In genomic region chr4:32571441-32571840, GRCm38 (mm10) we compare ENCODE assay signal across 12 mouse cellular contexts. TPM values are rescaled to one million over a fixed set of nuclear protein-coding genes. Genes with fewer than 3 reads are reported as not detected.
DNase-seq lines count a peak whose midpoint lies in the region; ATAC-seq and TF ChIP-seq lines count a peak whose summit lies in the region.
"Had no signal": no experiment of that assay in that cellular context is flagged by ENCODE, and none has a peak within 500 bp of the region (broad histone marks: within the 10 kb centered on the region; RNA-seq: fewer than 3 reads in every experiment).

No protein-coding gene starts in this region.

- no peak overlapping the region for H3K4me2 ChIP-seq in hindbrain, embryonic 13.5 days
- no peak overlapping the region for H3K4me2 ChIP-seq in hindbrain, postnatal 0 days (ENCODE audit: low read depth, low read length)
- H3K4me2 ChIP-seq in intestine, embryonic 16.5 days (ENCODE audit: low read depth, low read length) = no peak overlapping the region
- no peak overlapping the region for H3K4me2 ChIP-seq in midbrain, embryonic 16.5 days (ENCODE audit: low read length)

- DNase-seq in hindbrain, postnatal 0 days (ENCODE audit: low spot score) = no peak
- DNase-seq in MN1 (ENCODE audit: low spot score) = peak; percentile 20
- no peak for DNase-seq in kidney, postnatal 25 days
- no peak for DNase-seq in cerebellum, adult 9-11 months

- peak overlapping the region; percentile 53 for H3K27ac ChIP-seq in hindbrain, embryonic 13.5 days
- H3K27ac ChIP-seq in hindbrain, postnatal 0 days = no peak overlapping the region
- no peak overlapping the region for H3K27ac ChIP-seq in intestine, embryonic 16.5 days (ENCODE audit: low read length)
- H3K27ac ChIP-seq in midbrain, embryonic 16.5 days (ENCODE audit: low read length) = peak overlapping the region; percentile 75; the same call in 1 of the 2 replicates

- H3K27me3 ChIP-seq in hindbrain, embryonic 13.5 days = no peaks in the 10 kb centered on the region
- no peaks in the 10 kb centered on the region for H3K27me3 ChIP-seq in hindbrain, postnatal 0 days (ENCODE audit: insufficient read depth, low read length)
- H3K27me3 ChIP-seq in intestine, embryonic 16.5 days (replicated peaks; ENCODE audit: control insufficient read depth, insufficient read depth, low read length) = no peaks in the 10 kb centered on the region
- H3K27me3 ChIP-seq in midbrain, embryonic 16.5 days (ENCODE audit: control insufficient read depth, insufficient read depth, low read depth, low read length) = no peaks in the 10 kb centered on the region
- H3K27me3 ChIP-seq: CH12.LX had no signal

- no peak for ATAC-seq in hindbrain, embryonic 13.5 days (ENCODE audit: low FRiP score)
- ATAC-seq in hindbrain, postnatal 0 days = no peak
- ATAC-seq in intestine, embryonic 16.5 days = peak; percentile 48; the same call in 1 of the 2 replicates
- ATAC-seq in midbrain, embryonic 16.5 days = no peak
- no peak for ATAC-seq in cerebellum, adult (ENCODE audit: insufficient number of reproducible peaks, low FRiP score, low TSS enrichment)

- H3K36me3 ChIP-seq in hindbrain, embryonic 13.5 days = peaks cover 12% of the 10 kb centered on the region
- peaks cover 6% of the 10 kb centered on the region; the same call in 1 of the 2 replicates for H3K36me3 ChIP-seq in hindbrain, postnatal 0 days (ENCODE audit: insufficient read depth, low read length)
- H3K36me3 ChIP-seq in intestine, embryonic 16.5 days (ENCODE audit: control insufficient read depth, insufficient read depth, low read length) = no peaks in the 10 kb centered on the region
- H3K36me3 ChIP-seq in midbrain, embryonic 16.5 days (ENCODE audit: control insufficient read depth, insufficient read depth, low read length) = peaks cover 3% of the 10 kb centered on the region; the same call in 1 of the 2 replicates

- WGBS in hindbrain, embryonic 13.5 days = 72% methylated on average over 3 of the region's 3 CpGs
- 58% methylated on average over 3 of the region's 3 CpGs for WGBS in hindbrain, postnatal 0 days
- 58% methylated on average over 3 of the region's 3 CpGs for WGBS in intestine, embryonic 16.5 days
- 69% methylated on average over 3 of the region's 3 CpGs for WGBS in midbrain, embryonic 16.5 days

- 0 out of 2 replicates have a peak overlapping the region, but pooled peaks have one; percentile 15 for H3K9ac ChIP-seq in hindbrain, embryonic 13.5 days
- H3K9ac ChIP-seq in hindbrain, postnatal 0 days (replicated peaks; ENCODE audit: low read length) = no peak overlapping the region
- no peak overlapping the region for H3K9ac ChIP-seq in intestine, embryonic 16.5 days (ENCODE audit: low read depth, low read length)
- 0 out of 2 replicates have a peak overlapping the region, but pooled peaks have one; percentile 1 for H3K9ac ChIP-seq in midbrain, embryonic 16.5 days (ENCODE audit: low read depth, low read length)

- TF ChIP-seq CTCF in hindbrain, postnatal 0 days (IDR thresholded peaks at IDR 0.05; ENCODE audit: low read depth) = no peak

- H3K9me3 ChIP-seq in hindbrain, embryonic 13.5 days = no peaks in the 10 kb centered on the region
- no peaks in the 10 kb centered on the region for H3K9me3 ChIP-seq in hindbrain, postnatal 0 days (ENCODE audit: low read length)
- no peaks in the 10 kb centered on the region for H3K9me3 ChIP-seq in intestine, embryonic 16.5 days (ENCODE audit: control insufficient read depth, low read length)
- H3K9me3 ChIP-seq in midbrain, embryonic 16.5 days (replicated peaks; ENCODE audit: control insufficient read depth, low read length, poor library complexity, severe bottlenecking) = no peaks in the 10 kb centered on the region
- H3K9me3 ChIP-seq: limb, embryonic 10.5 days had no signal

- no peak overlapping the region for H3K4me3 ChIP-seq in hindbrain, embryonic 13.5 days
- H3K4me3 ChIP-seq in hindbrain, postnatal 0 days (ENCODE audit: low read length) = no peak overlapping the region
- H3K4me3 ChIP-seq in intestine, embryonic 16.5 days (ENCODE audit: low read length) = no peak overlapping the region
- no peak overlapping the region for H3K4me3 ChIP-seq in midbrain, embryonic 16.5 days (ENCODE audit: low read depth, low read length)
- H3K4me3 ChIP-seq: limb, embryonic 10.5 days had no signal

- peaks cover 32% of the 10 kb centered on the region for H3K4me1 ChIP-seq in hindbrain, embryonic 13.5 days (replicated peaks)
- peaks cover 12% of the 10 kb centered on the region; the same call in 1 of the 2 replicates for H3K4me1 ChIP-seq in hindbrain, postnatal 0 days (ENCODE audit: insufficient read depth, low read length)
- no peaks in the 10 kb centered on the region for H3K4me1 ChIP-seq in intestine, embryonic 16.5 days (ENCODE audit: control insufficient read depth, insufficient read depth, low read length)
- peaks cover 29% of the 10 kb centered on the region for H3K4me1 ChIP-seq in midbrain, embryonic 16.5 days (ENCODE audit: control insufficient read depth, insufficient read depth, low read length)

RNA-seq across cellular contexts. Expression of gene Gja10, which starts 31.1 kb away (rescaled TPM):
- 0.12 TPM in 1 of 2 replicates, not detected in the other for polyA plus RNA-seq in hindbrain, embryonic 13.5 days (2015; fragmentation: Nextera tagmentation; extraction: Ambion mirVana)
- total RNA-seq in hindbrain, postnatal 0 days (2014; rRNA removed) = not detected in 2 replicates
- 0.09 and 0.13 TPM in 2 replicates for polyA plus RNA-seq in hindbrain, postnatal 0 days (2015; fragmentation: Nextera tagmentation; extraction: Ambion mirVana)
- not detected in 2 replicates for polyA plus RNA-seq in intestine, embryonic 16.5 days (2015; fragmentation: Nextera tagmentation; extraction: Ambion mirVana)
- polyA plus RNA-seq in midbrain, embryonic 16.5 days (2015; fragmentation: Nextera tagmentation; extraction: Ambion mirVana) = 0.10 TPM in 1 of 2 replicates, not detected in the other
- total RNA-seq: CH12.LX; layer of hippocampus, adult 18-20 months; megakaryocyte-erythroid progenitor cell, adult 5-6 weeks had no signal
- polyA plus RNA-seq: limb, embryonic 10.5 days had no signal

RNA-seq across cellular contexts. Expression of gene Casp8ap2, which starts 43.8 kb away (rescaled TPM):
- polyA plus RNA-seq in hindbrain, embryonic 13.5 days (2015; fragmentation: Nextera tagmentation; extraction: Ambion mirVana) = 53.4 and 53.5 TPM in 2 replicates
- total RNA-seq in hindbrain, postnatal 0 days (2014; rRNA removed) = 35.6 and 95.4 TPM in 2 replicates
- 31.1 and 32.2 TPM in 2 replicates for polyA plus RNA-seq in hindbrain, postnatal 0 days (2015; fragmentation: Nextera tagmentation; extraction: Ambion mirVana)
- polyA plus RNA-seq in intestine, embryonic 16.5 days (2015; fragmentation: Nextera tagmentation; extraction: Ambion mirVana) = 30.9 and 37.3 TPM in 2 replicates
- polyA plus RNA-seq in midbrain, embryonic 16.5 days (2015; fragmentation: Nextera tagmentation; extraction: Ambion mirVana) = 33.2 and 43.4 TPM in 2 replicates

Comparison
In these comparisons a context has a peak if more than half of its experiments do, and no peak if none do; other contexts are left out.
1. H3K27ac ChIP-seq: peak in hindbrain, embryonic 13.5 days (single experiment) and midbrain, embryonic 16.5 days (single experiment); none in hindbrain, postnatal 0 days (single experiment) and intestine, embryonic 16.5 days (single experiment).
2. H3K9ac ChIP-seq: peak in hindbrain, embryonic 13.5 days (single experiment) and midbrain, embryonic 16.5 days (single experiment); none in hindbrain, postnatal 0 days (single experiment) and intestine, embryonic 16.5 days (single experiment).